Mouse (Mus musculus) hematopoietic stem cell, adult 5-6 weeks (primary cell): ENCODE results near the gene C1galt1. TPM values are rescaled to one million over a fixed set of nuclear protein-coding genes. Genes with fewer than 3 reads are reported as not detected.

Experiments used
- ATAC-seq, 2 experiments: fragments of 125-278 bp in 1 of 2; replicated peaks in 1 of 2; 2 replicates each; pipeline ENCODE4 v1.8.0; 2016 to 2017; ENCODE audit warnings: inconsistent platforms in 2 of 2, mild to moderate bottlenecking in 2 of 2, moderate number of reproducible peaks in 2 of 2, low read depth in 1 of 2, moderate TSS enrichment in 1 of 2; ENCODE audit not compliant: low FRiP score in 2 of 2, poor library complexity in 2 of 2, severe bottlenecking in 2 of 2, insufficient read depth in 1 of 2, low TSS enrichment in 1 of 2
- total RNA-seq: library from RNA; stranded (forward); fragments of 172-1452, 232-1000 nt; gene quantifications from 2 replicates; pipeline ENCODE4 v1.2.3, GENCODE M21; 2017

C1galt1 gene
- 28.1 and 31.6 TPM in 2 replicates for total RNA-seq

- ATAC-seq: peak; percentile 13 to 17; a peak in 1 of 4 replicates
These were observed at the start of gene C1galt1 for GRCm38 (mm10) chr6:7844802-7845679. Gene C1galt1, plus strand, starts transcription at chr6:7844842.

GRCm38 (mm10) chr6:7799969-7800368 lies 44.7 kb upstream of the C1galt1 start:
- no peak for ATAC-seq

GRCm38 (mm10) chr6:7803765-7804542 lies 40.7 kb upstream of the C1galt1 start:
- ATAC-seq: no peak

- ATAC-seq: no peak
These were observed 30.5 kb upstream of the C1galt1 start for GRCm38 (mm10) chr6:7814146-7814545.

GRCm38 (mm10) chr6:7816233-7816632 lies 28.4 kb upstream of the C1galt1 start:
- ATAC-seq: no peak

- no peak for ATAC-seq
These were observed 22.0 kb upstream of the C1galt1 start for GRCm38 (mm10) chr6:7822688-7823087.

GRCm38 (mm10) chr6:7830793-7831192 lies 13.8 kb upstream of the C1galt1 start:
- no peak for ATAC-seq

GRCm38 (mm10) chr6:7832564-7833175 lies 12.0 kb upstream of the C1galt1 start:
- no peak for ATAC-seq

- peak; percentile 22 to 41 for ATAC-seq
These were observed 773 bp upstream of the C1galt1 start for GRCm38 (mm10) chr6:7843726-7844411.

- peak; percentile 85 to 95 for ATAC-seq
These were observed 235 bp upstream of the C1galt1 start for GRCm38 (mm10) chr6:7844412-7844801.

GRCm38 (mm10) chr6:7845680-7846017 lies 1.0 kb downstream of the C1galt1 start:
- ATAC-seq: peak in 1 of 2 experiments; percentile 1; a peak in 1 of 4 replicates

GRCm38 (mm10) chr6:7846726-7847439 lies 2.2 kb downstream of the C1galt1 start:
- no peak for ATAC-seq

- ATAC-seq: 0 out of 4 replicates have a peak, but pooled peaks of 1 of the 2 experiments have one; percentile 18
These were observed 3.4 kb downstream of the C1galt1 start for GRCm38 (mm10) chr6:7847890-7848508.

GRCm38 (mm10) chr6:7848714-7849113 lies 4.1 kb downstream of the C1galt1 start:
- no peak for ATAC-seq

- no peak for ATAC-seq
These were observed 6.4 kb downstream of the C1galt1 start for GRCm38 (mm10) chr6:7851036-7851435.

GRCm38 (mm10) chr6:7852919-7853318 lies 8.3 kb downstream of the C1galt1 start:
- no peak for ATAC-seq
